Mouse (Mus musculus) cerebellum, postnatal 25 days (tissue): Measurements from ENCODE around the gene Acap3.
A peak's percentile ranks its signal among the peaks of the same experiment; 100 is the strongest.

Source experiments
- DNase-seq, 2 experiments: peaks; one replicate each; pipeline ENCODE4 v3.0.0; 2021; ENCODE audit warnings: mixed read lengths in 2 of 2

Gene Acap3

DNA sequence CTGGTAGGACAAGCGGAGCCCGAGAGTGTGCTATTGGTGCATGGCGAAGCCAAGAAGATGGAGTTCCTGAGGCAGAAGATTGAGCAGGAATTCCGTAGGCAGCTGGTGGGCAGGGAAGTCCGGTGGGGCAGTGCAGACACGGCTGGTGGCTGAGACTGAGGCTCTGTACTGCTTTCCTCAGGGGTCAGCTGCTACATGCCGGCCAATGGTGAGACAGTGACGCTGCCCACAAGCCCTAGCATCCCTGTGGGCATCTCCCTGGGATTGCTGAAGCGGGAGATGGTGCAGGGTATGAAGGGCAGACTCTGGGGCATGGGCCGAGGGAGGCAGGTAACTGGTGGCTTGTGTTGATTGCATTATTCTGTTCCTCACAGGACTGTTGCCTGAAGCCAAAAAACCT, 3.9 kb upstream of the Acap3 start:
- peak in 1 of 2 experiments; percentile 9 for DNase-seq

DNA sequence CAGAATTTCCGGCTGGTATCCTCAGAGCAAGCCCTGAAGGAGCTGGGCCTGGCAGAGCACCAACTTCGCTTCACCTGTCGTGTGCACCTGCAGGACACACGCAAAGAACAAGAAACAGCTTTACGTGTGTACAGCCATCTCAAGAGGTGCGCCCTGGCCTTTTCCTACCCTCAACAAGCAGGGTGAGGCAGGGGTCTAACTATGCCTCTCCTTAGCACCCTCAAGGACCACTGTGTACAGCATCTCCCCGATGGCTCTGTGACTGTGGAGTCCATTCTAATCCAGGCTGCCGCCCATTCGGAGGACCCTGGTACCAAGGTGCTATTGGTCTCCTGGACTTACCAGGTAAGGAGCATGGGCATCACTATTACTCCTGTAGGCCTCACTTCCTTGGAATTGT, 3.4 kb upstream of the Acap3 start:
- DNase-seq: peak in 1 of 2 experiments; percentile 23

DNA sequence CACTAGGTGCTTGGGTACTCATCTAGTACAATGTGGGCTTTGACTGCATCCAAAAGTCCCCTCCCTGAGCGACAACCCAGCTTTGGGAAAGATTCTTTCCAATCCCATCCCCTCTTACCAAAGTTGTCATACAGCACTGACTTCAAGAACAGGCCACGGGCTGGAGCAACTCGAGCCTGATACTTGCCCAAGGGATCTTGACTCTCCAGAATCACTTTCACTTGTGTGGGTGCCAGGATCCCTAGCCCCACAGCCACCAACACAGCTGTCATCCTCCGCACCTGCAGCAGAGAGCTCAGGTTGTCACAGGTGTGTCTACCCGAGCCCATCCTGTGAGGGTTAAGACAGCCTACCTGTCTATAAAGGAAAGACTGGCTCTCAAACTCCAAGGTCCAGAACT, 2.3 kb upstream of the Acap3 start:
- peak; percentile 4 to 6 for DNase-seq

DNA sequence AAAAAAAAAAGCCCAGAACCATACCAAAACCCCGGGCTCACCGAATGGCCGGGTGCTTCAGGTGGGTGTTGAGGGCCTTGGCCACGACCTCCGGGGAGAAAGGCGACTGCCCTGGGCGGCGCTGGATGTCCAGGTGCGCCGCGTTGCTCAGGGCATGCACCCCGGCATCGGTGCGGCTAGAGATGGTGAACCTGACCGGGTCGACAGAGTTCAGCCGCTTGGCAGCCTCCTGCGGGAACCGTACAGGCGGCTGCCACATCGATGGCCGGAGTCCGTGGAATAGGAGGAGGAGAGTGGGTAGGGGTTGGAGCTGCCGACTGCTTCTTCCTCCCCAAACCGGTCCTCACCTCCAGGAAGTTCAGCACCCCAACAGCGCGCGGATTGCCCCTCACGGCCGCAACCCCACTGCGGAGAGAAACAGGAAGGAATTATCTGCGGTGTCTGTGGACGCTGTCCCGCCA, 581 bp upstream of the Acap3 start:
- peak in 1 of 2 experiments; percentile 53 for DNase-seq

DNA sequence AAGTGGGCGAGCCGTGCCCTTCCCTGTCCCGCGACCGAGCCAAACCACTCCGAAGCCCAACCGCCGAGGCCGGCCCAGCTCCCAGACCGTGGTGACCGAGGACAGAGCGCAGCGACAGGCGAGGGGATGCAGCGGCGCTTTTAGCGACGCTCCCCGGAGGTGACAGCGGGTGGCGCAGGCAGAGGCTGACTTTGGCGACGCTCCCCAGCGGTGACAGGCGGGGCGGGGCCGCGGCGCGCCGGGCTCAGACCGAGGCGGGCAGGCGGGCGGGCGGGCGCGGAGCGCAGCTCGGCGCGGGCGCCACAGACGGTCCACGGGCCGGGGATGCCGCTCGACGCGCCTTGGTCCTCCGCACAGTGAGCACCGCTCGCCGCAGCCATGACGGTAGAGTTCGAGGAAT, 395 bp downstream of the Acap3 start:
- DNase-seq: peak; percentile 91 to 96

DNA sequence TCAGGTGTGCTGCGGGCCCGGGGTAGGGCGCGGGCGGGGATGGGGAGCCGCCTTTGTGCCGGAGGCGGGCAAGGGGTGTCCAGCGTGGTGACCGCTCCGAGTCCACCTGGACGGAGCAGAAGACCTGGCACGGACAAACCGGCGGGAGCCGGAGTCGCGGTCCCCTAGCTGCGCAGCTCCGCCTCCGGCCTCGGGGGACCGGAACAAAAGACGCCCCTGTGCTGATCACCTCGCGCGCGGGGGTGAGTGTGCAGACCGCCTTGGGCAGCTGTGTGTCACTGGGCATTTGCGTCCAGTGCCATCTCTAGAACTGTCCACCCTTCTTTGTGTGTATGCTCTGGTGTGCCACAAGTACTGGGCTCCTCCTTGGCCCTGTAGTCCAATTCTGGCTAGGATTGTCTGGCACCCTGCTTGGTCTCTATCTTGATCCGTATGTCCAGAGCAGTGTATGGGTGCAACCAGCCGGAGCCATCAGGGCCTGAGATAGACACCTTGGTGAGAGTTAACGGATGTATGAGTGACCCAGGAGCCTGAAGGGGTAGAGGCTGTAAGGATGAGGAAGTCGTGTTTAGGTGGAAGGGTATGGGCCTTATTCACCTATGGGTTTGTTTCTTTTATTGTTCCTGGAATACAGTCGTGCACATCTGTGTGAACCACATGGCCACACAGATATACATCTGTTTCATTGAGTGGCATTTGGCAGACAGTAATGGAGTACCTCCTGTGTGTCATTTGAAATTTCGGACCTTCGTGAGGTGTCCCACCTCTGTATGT, 1.0 kb downstream of the Acap3 start:
- no peak for DNase-seq

DNA sequence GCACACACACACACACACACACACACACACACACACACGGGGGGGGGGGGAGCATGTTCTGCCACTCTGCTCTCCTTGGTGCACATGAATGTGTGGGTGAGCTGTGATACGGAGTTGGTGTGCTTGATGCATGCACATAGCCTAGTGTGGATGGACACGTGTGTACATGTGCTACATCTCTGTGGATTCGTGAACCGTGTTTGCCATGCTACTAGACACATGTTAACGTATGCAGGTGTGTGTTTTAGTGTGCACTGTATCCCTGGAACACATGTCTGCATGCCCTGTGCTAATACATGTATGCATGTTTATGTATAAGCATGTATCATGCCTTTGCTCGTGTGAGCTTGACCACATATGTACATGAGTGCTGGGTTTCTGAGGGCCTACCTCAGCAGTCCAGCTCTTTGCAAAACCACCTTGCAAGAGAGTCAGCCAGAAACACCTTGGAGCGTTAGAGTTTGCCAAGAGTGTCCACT, 1.6 kb downstream of the Acap3 start:
- peak; percentile 5 to 11 for DNase-seq

DNA sequence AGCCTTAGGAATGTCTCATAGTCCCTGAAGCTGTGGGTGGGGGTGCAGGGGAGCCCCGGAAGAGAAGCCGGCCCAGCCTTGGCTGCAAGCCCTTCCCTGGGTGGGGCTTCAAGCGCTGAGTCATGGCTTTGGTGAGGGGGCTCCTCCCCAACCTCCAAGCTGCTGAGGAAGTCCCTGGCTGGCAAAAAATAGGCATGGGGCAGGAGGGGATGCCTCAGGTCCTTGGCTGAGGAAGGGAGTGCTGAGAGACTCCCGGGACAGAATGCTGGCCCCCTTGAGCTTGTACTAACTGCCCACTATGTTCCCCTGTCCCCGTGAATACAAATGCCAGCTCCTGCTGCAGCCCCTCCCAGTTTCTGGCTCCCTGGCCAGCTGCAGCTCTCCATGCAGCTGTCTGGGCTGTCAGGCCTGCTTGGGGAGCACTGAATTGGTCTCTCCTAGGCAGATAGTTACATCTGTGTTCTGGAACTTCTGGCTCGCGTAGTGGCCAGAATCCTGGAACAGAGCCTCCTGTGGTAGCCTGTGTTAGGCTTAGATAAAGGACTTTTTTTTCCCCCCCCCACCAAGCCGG, 2.8 kb downstream of the Acap3 start:
- peak; percentile 51 to 67 for DNase-seq

DNA sequence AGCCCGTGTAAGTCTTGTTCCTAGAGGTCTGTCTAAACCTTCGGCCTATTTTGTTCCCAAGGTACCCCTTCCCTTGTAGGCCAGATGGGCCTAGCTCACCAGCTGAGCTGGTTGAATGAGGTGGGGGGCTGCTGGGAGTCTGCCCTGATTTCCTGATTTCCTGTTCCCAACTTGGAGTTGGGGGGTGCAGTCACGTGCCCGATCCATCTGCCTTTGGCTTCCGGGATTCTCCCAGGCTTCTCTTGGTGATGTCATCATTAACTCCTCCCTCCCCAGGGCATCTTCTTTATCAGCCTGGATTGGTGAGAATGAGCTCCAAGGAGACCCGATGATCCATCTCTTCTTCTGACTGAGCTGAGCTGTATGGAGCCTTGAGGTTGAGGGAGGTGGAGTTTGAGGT, 3.6 kb downstream of the Acap3 start:
- DNase-seq: peak; percentile 86 to 90

DNA sequence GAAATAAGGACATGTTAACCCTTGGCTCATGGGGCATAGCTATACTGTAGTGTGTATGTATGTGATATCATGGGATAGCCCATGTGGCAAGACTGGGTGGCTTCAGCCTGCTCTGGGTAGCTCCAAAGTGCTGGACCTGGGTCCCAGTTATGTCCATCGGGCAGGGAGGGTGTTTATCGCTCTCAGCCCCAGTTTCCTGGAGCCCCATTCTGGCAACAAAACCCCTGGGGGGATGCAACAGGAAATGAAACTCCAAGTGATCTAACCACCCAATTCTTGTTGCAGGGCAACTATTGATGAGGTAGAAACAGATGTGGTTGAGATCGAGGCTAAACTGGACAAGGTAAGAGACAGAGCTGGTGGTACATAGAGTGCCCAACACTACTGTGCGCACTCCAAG, 4.2 kb downstream of the Acap3 start:
- peak in 1 of 2 experiments; percentile 15 for DNase-seq

DNA sequence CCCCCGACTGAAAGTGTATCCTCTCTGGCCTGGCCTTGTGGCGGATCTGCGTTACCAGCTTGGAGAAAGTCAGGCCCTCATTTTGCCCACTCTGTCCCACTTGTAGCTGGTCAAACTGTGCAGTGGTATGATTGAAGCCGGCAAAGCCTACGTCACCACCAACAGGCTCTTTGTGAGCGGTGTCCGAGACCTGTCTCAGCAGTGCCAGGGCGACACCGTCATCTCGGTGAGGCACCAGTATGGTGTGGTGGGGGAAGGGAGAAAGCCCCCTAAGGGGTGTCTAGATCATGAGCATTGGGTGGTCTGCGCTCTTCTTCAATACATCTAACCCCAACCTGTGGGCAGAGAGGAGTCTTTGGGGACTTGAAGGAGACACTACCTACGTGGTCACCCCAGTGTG, 4.8 kb downstream of the Acap3 start:
- DNase-seq: peak; percentile 4 to 10

DNA sequence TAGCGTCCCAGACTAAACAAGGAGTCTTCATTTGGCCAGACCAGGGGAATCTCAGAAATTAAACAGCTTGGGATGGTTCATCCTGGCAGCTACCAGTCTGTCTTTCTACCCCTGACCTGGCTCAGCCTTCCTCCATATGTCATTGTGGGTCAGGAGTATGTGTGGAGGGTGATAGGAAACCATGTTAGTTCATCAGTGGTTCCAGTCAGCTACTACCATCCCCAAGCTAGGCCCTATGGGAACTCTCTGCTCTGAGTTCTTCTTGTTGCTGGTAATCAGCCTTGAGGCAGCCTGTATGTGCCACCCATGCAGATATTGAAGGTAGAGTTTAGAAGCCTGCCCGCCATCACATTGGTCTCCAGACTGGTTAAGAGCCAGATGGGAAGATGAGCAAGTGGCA, 6.7 kb downstream of the Acap3 start:
- DNase-seq: peak; percentile 14 to 15

DNA sequence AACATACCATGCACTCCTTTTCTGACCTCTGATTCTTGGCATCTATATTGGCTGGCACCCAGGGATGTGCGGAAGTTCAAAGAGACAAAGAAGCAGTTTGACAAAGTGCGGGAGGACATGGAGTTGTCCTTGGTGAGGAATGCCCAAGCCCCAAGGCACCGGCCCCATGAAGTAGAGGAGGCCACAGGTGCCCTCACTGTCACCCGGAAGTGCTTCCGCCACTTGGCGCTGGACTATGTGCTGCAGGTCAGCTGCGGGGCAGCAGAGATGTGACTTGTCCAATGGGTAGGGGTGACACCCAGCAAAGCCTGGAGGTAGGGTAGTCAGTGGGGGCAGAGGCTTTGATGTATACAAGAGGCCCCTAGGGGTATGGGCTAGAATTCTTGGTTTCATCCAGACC, 7.7 kb downstream of the Acap3 start:
- DNase-seq: peak; percentile 15 to 18

DNA sequence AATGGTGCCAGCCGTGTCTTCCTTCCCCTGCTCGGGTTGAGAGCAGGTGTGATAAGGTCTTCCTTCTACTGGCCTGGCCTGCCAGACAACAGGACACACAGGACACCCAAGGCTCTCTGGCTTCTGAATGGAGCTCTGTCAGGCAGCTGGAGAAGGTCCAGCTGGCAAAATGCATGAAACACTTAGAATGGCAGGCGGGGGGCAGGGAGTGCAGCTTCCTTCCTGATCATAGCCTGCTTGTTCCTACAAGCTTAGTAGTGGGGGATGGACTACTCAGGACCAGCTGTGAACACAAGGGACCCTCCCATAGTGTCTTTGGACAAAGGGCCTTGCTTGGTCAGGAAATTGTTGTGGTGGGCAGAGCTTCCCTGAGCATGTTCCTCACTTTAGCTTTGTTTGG, 9.6 kb downstream of the Acap3 start:
- peak; percentile 39 to 63 for DNase-seq

DNA sequence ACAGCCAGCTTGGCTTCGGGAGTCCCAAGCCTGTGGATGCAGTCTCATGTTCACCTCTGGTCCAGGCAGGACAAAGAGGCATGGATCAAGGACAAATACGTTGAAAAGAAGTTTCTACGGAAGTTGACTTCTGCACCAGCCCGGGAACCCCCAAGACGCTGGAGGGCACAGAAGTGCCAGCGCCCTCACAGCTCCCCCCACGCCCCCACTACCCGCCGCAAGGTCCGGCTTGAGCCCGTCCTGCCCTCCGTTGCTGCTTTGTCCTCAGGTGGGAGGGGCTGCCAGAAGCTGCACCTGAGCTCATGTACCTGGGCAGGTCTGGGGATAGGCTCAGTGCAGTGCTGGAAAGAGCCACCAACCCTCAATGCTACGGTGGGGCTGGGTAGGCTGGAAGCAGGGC, 11.6 kb downstream of the Acap3 start:
- peak; percentile 4 to 20 for DNase-seq

DNA sequence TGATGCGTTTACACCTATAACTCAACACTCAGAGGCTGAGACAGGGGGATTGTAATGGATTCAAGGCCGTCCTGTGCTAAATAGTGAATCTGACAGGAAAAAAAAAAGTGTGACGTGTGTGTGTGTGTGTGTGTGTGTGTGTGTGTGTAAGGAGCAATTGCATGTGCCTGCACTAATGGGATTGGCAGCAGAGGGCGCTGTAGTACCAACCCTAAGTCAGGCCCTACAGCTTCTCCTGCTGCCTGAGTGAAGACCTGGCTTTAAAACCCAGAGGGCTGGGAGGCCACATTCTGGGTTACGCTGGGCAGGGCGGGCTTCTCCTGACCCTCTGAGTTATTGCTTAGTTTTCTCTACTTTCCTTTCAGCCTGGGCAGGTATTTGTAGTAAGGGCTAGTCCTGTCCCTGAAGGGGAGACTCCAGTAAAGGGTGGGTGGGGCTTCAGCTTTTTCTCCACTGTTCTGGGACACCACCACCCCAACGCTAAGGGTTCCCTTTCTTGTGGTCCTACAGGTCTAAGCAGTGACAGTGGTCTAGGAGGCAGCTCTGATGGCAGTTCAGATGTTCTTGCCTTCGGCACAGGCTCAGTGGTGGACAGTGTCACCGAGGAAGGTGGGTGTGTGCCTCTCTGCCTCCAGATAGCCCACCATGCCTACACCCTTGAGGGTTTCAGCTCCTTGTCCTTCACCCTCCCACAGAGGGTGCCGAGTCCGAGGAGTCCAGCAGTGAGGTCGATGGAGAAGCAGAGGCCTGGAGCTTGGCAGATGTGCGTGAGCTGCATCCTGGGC, 12.9 kb downstream of the Acap3 start:
- DNase-seq: peak; percentile 36 to 65

DNA sequence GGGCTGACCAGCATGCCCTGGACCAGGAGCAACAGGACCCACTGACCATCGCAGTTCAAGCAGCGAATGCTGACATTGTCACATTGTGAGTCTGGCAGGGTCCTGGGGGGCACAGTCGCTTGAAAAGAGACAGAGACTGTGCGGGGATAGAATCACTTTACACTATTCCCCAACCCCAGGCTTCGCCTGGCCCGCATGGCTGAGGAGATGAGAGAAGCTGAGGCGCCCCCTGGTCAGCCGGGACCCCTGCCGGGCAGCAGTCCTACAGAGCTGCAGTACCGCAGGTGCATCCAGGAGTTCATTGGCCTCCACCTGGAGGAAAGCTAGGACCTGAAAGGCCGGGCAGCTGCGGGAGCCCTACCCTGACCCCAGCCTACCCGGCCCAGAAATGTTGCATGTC, 14.0 kb downstream of the Acap3 start:
- peak in 1 of 2 experiments; percentile 27 for DNase-seq

DNA sequence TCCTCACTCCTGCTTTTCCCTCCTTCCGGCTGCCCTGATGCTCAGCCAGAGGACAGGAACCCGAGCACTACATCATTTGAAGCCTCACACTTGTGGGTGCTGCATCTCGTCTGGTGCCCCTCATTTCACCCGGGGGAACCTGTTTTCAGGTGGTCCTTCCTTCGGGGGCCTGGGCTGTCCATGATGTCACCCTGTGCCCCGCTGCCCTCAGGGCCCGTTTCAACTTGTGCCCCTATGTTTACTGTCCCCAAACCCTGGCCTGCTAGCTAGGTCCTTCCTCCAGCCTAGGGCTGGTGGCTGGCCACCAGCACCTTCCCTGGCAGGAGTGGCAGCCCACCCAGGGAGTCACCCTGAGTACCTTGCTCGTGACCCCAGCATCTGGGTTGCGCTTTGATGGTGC, 14.5 kb downstream of the Acap3 start:
- DNase-seq: peak; percentile 4 to 6

DNA sequence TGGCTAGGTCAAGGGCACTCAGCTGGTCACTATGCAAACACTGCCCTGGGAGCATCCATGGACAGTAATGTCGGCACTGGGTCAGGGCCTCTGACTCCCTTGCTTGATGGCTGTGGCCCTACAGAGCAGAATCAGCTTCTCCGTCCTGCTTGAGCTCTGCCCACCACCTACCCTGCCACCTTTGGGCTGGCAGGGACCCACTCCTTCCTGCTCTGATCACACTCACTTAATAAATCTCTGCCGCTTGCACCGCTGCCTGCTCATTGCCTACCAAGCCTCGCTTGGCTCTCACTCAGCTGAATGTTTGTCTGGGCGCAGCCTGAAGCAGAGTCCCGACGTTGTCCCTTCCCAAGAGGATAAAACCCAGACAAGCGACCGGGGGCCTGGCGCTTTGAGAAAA, 15.4 kb downstream of the Acap3 start:
- peak; percentile 1 to 5 for DNase-seq

DNA sequence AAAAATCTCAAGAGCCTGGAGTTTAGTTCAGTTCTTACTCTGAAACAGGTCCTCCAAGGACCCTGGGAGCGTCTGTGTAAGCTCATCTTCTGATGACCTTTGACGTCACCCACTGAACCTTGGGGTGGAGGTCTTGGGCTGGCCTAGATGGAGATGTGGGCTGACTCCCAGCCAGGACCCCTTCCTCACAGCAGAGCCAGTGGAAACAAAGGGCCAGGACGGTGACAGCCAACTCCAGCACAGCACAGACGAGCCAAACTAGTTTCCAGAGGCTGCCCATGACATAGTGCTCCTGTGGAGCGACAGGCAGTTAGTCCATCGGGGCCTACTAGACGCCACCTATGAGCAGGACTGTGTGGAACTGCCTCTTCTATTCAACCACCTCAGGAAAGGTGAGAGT, 16.7 kb downstream of the Acap3 start:
- peak; percentile 8 to 13 for DNase-seq

DNA sequence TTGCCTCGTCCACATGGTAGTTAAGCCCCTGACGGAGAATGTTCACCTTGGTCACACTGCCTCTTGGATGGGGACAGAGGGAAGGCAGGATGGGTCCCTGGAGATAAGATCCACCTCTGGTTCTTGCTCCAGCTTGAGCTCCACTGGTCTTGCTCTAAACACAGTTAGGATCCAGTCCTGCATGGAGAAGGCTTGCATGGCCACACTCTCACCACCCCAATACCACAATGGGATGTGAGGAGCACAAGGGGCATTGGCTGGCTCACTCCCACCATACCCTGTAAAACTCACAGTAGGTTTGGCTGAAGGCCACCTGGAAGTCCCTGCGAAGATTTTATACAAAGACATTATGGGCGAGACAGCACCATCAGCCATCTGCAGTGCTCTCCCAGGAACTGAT, 17.1 kb downstream of the Acap3 start:
- peak; percentile 6 to 13 for DNase-seq

DNA sequence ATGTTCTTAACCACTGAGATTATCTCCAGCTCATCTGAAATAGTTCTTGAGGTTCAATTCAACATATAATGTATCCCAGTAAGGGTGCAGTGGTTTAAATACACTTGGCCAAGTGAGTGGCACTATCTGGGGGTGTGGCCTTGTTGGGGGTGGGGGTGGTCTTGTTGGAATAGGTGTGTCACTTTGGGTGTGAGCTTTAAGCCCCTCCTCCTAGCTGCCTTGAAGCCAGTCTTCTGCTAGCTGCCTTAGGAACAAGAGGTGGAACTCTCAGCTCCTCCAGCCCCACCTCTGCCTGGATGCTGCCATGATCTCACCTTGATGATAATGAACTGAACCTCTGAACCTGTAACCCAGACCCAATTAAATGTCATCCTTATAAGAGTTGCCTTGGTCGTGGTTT, 40.4 kb downstream of the Acap3 start:
- DNase-seq: no peak

DNA sequence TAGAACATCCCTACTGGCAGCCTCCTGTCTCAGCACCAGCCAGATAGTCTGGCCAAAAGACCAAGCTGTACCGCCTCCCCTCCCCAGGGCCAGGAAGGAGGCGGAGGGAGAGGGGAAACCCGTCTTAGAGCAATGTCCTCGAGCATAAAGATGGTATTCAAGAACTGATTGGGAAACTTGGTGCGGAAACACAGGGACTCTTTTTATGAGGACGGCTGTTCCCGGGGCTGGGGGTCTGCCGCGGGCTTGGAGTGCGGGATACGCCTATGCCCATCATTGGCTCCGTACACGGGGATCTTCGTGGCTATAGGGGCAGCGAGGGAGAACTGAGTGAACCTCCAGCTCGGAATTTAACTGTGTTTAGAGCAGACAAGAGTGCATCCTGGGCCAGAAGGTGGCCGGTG, 51.4 kb downstream of the Acap3 start:
- DNase-seq: peak in 1 of 2 experiments; percentile 52
